Mouse (Mus musculus): Measurements from ENCODE around the gene Qtrt1.

DNA sequence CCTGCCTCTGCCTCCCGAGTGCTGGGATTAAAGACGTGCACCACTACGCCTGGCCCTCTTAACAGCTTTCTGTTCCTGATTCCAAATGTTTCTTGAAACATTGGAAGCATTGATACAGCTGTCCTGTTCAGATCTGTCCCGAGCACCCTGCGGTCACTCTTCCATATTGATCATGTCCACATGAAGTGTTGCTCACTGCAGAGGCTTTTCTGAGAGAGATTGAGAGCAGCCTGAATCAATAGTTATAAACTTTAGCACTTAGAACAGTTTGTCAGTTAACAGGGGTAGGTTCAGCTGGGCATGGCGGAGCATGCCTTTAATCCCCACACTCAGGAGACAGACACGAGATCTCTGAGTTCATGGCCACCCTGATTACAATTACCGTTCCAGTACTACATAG lies 32.2 kb downstream of the Qtrt1 start:
- TF ChIP-seq POLR2A (IDR thresholded peaks at IDR 0.05; ENCODE audit: insufficient read depth, low read depth, low read length) (no peak), CTCF (IDR thresholded peaks at IDR 0.05; ENCODE audit: insufficient read depth, low read depth, low read length) (no peak)
